Mouse (Mus musculus): Measurements from ENCODE around the gene Cpeb3. TPM values are rescaled to one million over a fixed set of nuclear protein-coding genes. Genes with fewer than 3 reads are reported as not detected.

Gene Cpeb3
- 1.1 and 1.9 TPM in 2 replicates for polyA plus RNA-seq (2015; fragmentation: Nextera tagmentation; extraction: Ambion mirVana)

DNA sequence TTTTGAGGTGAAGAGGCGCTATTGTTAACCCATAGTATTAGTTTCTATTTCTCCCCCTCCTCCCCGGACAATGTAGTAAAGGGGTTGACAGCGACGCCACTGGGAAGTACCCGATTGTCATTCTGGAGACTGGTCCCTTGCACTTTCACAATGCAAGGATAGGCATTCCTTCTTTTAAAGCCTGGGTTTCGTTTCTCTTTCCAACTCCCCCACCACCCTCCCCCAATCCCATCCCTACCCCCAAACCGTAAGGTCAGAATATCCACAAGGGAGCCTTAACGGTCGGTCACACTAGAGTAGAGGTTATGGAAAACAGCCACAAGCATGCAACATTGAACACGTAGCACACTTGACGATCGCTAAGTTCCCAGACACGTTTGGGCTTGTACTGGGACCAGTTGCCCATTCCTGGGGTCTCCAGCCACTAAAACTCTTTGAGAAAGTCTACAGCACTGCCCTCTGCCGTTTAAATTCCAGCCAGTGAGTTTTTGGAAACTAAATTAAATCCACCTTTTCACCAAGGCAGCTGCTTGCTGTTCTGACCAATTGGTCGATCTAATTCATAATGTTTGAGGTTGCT, at the start of gene Cpeb3:
Gene Cpeb3 (minus strand): TSS at position 426 of the 580 bp plus-strand sequence.
- WGBS = under 1% methylated on average over 15 of the region's 15 CpGs
- peak within 1 kb of the TSS; percentile 99 for H3K4me3 ChIP-seq (replicated peaks)
- peaks cover 25% of the 10 kb centered on the region for H3K36me3 ChIP-seq
- ATAC-seq (ENCODE audit: insufficient number of reproducible peaks, low FRiP score, low TSS enrichment, low read depth) = no peak
- H3K4me1 ChIP-seq = peaks cover 12% of the 10 kb centered on the region
- H3K9me3 ChIP-seq (replicated peaks) = no peaks in the 10 kb centered on the region
- H3K27me3 ChIP-seq = no peaks in the 10 kb centered on the region
- peak within 1 kb of the TSS; percentile 92 for H3K27ac ChIP-seq (replicated peaks)
- peak within 1 kb of the TSS; percentile 97 for H3K9ac ChIP-seq
- H3K4me2 ChIP-seq (replicated peaks) = peak within 1 kb of the TSS; percentile 91

- H3K9ac ChIP-seq = no peak overlapping the region
- no peak overlapping the region for H3K27ac ChIP-seq (replicated peaks)
- 86% methylated on average over 9 of the region's 9 CpGs for WGBS
- no peaks in the 10 kb centered on the region for H3K36me3 ChIP-seq
- no peak overlapping the region for H3K4me2 ChIP-seq (replicated peaks)
- no peaks in the 10 kb centered on the region for H3K4me1 ChIP-seq
- H3K27me3 ChIP-seq = no peaks in the 10 kb centered on the region
- no peak for ATAC-seq (ENCODE audit: insufficient number of reproducible peaks, low FRiP score, low TSS enrichment, low read depth)
- no peaks in the 10 kb centered on the region for H3K9me3 ChIP-seq (replicated peaks)
- no peak overlapping the region for H3K4me3 ChIP-seq (replicated peaks)
Measured at GRCm38 (mm10) chr19:37255321-37255720, 46.9 kb upstream of the Cpeb3 start.

GRCm38 (mm10) chr19:37252104-37252503, 43.7 kb upstream of the Cpeb3 start:
- H3K4me3 ChIP-seq (replicated peaks) = no peak overlapping the region
- H3K4me2 ChIP-seq (replicated peaks) = no peak overlapping the region
- no peak for ATAC-seq (ENCODE audit: insufficient number of reproducible peaks, low FRiP score, low TSS enrichment, low read depth)
- no peaks in the 10 kb centered on the region for H3K36me3 ChIP-seq
- WGBS = 62% methylated on average over 6 of the region's 6 CpGs
- no peaks in the 10 kb centered on the region for H3K9me3 ChIP-seq (replicated peaks)
- H3K9ac ChIP-seq = no peak overlapping the region
- no peak overlapping the region for H3K27ac ChIP-seq (replicated peaks)
- no peaks in the 10 kb centered on the region for H3K27me3 ChIP-seq
- H3K4me1 ChIP-seq = no peaks in the 10 kb centered on the region

GRCm38 (mm10) chr19:37248199-37248598, 39.8 kb upstream of the Cpeb3 start:
- 76% methylated on average over 3 of the region's 3 CpGs for WGBS
- Histone ChIP-seq H3K4me1 (no peaks in the 10 kb centered on the region), H3K4me2 (replicated peaks) (no peak overlapping the region), H3K9me3 (replicated peaks) (no peaks in the 10 kb centered on the region), H3K27ac (replicated peaks) (no peak overlapping the region), H3K27me3 (no peaks in the 10 kb centered on the region), H3K4me3 (replicated peaks) (no peak overlapping the region), H3K9ac (no peak overlapping the region), H3K36me3 (no peaks in the 10 kb centered on the region)
- ATAC-seq (ENCODE audit: insufficient number of reproducible peaks, low FRiP score, low TSS enrichment, low read depth) = no peak

DNA sequence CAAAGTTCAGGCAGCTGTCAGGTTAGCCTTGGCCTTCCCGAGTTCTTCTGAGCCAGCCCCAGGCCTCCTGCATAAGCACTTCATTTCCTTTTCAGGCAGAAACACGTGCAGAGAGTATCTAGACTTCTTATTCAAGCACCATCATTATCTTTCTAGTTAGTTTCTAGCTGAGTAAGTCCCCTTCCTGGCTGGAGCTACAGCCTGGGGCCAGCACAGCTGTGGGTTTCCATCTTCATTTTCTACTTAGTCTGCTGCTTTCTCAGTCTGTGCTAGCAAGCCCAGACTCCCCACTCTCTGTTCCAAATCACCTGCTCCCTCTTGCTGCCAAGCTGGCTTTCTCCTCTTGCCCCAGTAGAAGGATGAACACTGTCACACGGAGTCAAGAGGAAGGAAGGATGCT, 38.5 kb upstream of the Cpeb3 start:
- WGBS = 36% methylated on average over 3 of the region's 3 CpGs

DNA sequence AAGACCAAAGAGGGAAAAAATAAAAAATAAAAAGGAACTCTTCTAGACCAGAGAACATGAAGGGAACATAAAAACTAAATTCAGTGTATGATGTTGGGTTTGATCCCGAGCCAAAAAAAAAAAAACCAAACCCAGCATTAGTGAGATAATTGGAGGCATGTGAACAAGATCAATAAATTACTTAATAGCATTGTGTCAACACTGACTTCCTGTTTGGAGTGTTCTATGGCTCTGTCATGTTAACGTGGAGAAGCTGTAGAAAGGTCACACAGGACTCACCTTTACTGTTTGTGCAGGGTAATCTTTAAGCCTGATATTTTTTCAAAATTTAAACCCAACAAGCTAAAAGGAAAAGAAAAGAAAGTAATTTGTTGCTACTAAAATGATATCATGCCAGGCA, 34.3 kb upstream of the Cpeb3 start:
- Histone ChIP-seq H3K4me2 (replicated peaks) (no peak overlapping the region), H3K27me3 (peaks cover 3% of the 10 kb centered on the region; the same call in 1 of the 2 replicates), H3K4me3 (replicated peaks) (no peak overlapping the region), H3K36me3 (no peaks in the 10 kb centered on the region), H3K9me3 (replicated peaks) (no peaks in the 10 kb centered on the region), H3K9ac (no peak overlapping the region), H3K4me1 (no peaks in the 10 kb centered on the region), H3K27ac (replicated peaks) (no peak overlapping the region)
- no peak for ATAC-seq (ENCODE audit: insufficient number of reproducible peaks, low FRiP score, low TSS enrichment, low read depth)
- 37% methylated on average over 2 of the region's 2 CpGs for WGBS

More for the DNA sequence above, 38.5 kb upstream of the Cpeb3 start:
- no peak for ATAC-seq (ENCODE audit: insufficient number of reproducible peaks, low FRiP score, low TSS enrichment, low read depth)
- H3K27ac ChIP-seq (replicated peaks) = no peak overlapping the region
- no peaks in the 10 kb centered on the region for H3K27me3 ChIP-seq
- no peaks in the 10 kb centered on the region for H3K9me3 ChIP-seq (replicated peaks)
- H3K9ac ChIP-seq = no peak overlapping the region
- no peaks in the 10 kb centered on the region for H3K4me1 ChIP-seq
- no peaks in the 10 kb centered on the region for H3K36me3 ChIP-seq
- no peak overlapping the region for H3K4me3 ChIP-seq (replicated peaks)
- H3K4me2 ChIP-seq (replicated peaks) = no peak overlapping the region

DNA sequence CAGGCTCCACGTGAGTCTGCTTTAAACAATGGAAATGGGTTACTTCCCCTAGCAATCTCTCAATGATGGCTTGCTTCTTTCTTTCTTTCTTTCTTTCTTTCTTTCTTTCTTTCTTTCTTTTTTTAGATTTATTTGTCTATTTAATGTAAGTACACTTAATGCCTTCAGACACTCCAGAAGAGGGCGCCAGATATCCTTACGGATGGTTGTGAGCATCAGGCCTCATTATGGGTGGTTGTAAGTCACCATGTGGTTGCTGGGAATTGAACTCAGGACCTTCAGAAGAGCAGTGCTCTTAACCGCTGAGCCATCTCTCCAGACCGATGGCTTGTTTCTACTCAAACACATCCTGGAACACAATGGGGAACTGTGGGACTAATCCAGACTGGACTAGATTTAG, 32.8 kb upstream of the Cpeb3 start:
- Histone ChIP-seq H3K4me2 (replicated peaks) (no peak overlapping the region), H3K4me1 (no peaks in the 10 kb centered on the region), H3K9ac (no peak overlapping the region), H3K27ac (replicated peaks) (no peak overlapping the region), H3K27me3 (peaks cover 7% of the 10 kb centered on the region; the same call in 1 of the 2 replicates), H3K36me3 (no peaks in the 10 kb centered on the region), H3K4me3 (replicated peaks) (no peak overlapping the region), H3K9me3 (replicated peaks) (no peaks in the 10 kb centered on the region)
- 67% methylated on average over 5 of the region's 5 CpGs for WGBS
- no peak for ATAC-seq (ENCODE audit: insufficient number of reproducible peaks, low FRiP score, low TSS enrichment, low read depth)

GRCm38 (mm10) chr19:37239096-37239495, 30.7 kb upstream of the Cpeb3 start:
- ATAC-seq (ENCODE audit: insufficient number of reproducible peaks, low FRiP score, low TSS enrichment, low read depth) = no peak
- no peak overlapping the region for H3K9ac ChIP-seq
- H3K4me1 ChIP-seq = peaks cover 1% of the 10 kb centered on the region
- H3K9me3 ChIP-seq (replicated peaks) = no peaks in the 10 kb centered on the region
- 14% methylated on average over 4 of the region's 4 CpGs for WGBS
- H3K4me3 ChIP-seq (replicated peaks) = no peak overlapping the region
- H3K4me2 ChIP-seq (replicated peaks) = no peak overlapping the region
- peaks cover 23% of the 10 kb centered on the region for H3K27me3 ChIP-seq
- H3K36me3 ChIP-seq = no peaks in the 10 kb centered on the region
- H3K27ac ChIP-seq (replicated peaks) = no peak overlapping the region

GRCm38 (mm10) chr19:37238651-37239050, 30.2 kb upstream of the Cpeb3 start:
- H3K4me3 ChIP-seq (replicated peaks) = no peak overlapping the region
- no peak overlapping the region for H3K27ac ChIP-seq (replicated peaks)
- H3K9ac ChIP-seq = no peak overlapping the region
- no peak overlapping the region for H3K4me2 ChIP-seq (replicated peaks)
- H3K9me3 ChIP-seq (replicated peaks) = no peaks in the 10 kb centered on the region
- WGBS = 15% methylated on average over 7 of the region's 7 CpGs
- peaks cover 28% of the 10 kb centered on the region for H3K27me3 ChIP-seq
- ATAC-seq (ENCODE audit: insufficient number of reproducible peaks, low FRiP score, low TSS enrichment, low read depth) = no peak; the same call in 1 of the 2 replicates
- peaks cover 6% of the 10 kb centered on the region for H3K4me1 ChIP-seq
- no peaks in the 10 kb centered on the region for H3K36me3 ChIP-seq

DNA sequence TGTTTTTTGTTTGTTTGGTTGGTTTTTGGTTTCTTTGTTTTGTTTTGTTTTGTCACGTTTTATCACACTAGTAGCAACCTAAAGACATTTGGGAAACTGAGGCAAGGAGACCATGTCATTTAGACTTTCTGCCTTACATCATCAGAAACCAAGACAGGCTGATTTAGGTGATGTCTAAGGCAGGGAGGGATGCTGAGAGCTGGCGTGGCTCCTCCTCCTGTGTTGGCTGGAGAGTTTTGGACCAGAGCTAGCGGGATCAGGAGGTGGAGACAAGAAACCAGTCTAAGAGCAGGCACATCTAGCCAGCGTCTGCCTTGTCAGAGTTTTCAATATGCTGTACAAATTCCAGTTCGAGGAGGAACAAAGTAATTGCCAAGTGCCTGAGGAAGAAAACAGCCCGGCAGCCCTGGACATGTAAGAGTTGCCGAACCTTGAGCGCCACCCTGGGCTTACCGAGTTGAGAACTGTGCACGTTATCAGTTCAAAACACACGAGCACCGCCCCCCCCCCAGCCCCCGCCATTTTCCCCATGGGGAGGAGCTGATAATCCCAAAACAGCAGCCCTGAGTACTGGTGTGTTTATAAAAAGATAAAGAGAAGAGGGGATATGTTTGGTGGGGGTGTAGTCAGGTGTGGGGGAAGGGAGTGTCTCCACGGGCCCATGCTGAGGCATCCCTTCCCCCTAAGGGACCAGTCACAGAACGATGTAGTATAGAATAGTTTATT, 29.5 kb upstream of the Cpeb3 start:
- no peak overlapping the region for H3K4me2 ChIP-seq (replicated peaks)
- ATAC-seq (ENCODE audit: insufficient number of reproducible peaks, low FRiP score, low TSS enrichment, low read depth) = no peak; the same call in 1 of the 2 replicates
- H3K4me1 ChIP-seq = peaks cover 8% of the 10 kb centered on the region
- no peaks in the 10 kb centered on the region for H3K36me3 ChIP-seq
- peaks cover 30% of the 10 kb centered on the region for H3K27me3 ChIP-seq
- H3K9ac ChIP-seq = no peak overlapping the region
- 4% methylated on average over 15 of the region's 15 CpGs for WGBS
- H3K9me3 ChIP-seq (replicated peaks) = no peaks in the 10 kb centered on the region
- no peak overlapping the region for H3K27ac ChIP-seq (replicated peaks)
- no peak overlapping the region for H3K4me3 ChIP-seq (replicated peaks)

- H3K27me3 ChIP-seq = peaks cover 30% of the 10 kb centered on the region
- H3K4me1 ChIP-seq = peaks cover 8% of the 10 kb centered on the region
- no peak for ATAC-seq (ENCODE audit: insufficient number of reproducible peaks, low FRiP score, low TSS enrichment, low read depth)
- WGBS = 41% methylated on average over 5 of the region's 5 CpGs
- H3K9ac ChIP-seq = no peak overlapping the region
- no peaks in the 10 kb centered on the region for H3K36me3 ChIP-seq
- H3K27ac ChIP-seq (replicated peaks) = no peak overlapping the region
- no peak overlapping the region for H3K4me2 ChIP-seq (replicated peaks)
- no peaks in the 10 kb centered on the region for H3K9me3 ChIP-seq (replicated peaks)
- no peak overlapping the region for H3K4me3 ChIP-seq (replicated peaks)
Measured at GRCm38 (mm10) chr19:37237306-37237705, 28.9 kb upstream of the Cpeb3 start.
